Mouse (Mus musculus): Measurements from ENCODE around the gene Ndufa12. TPM values are rescaled to one million over a fixed set of nuclear protein-coding genes. Genes with fewer than 3 reads are reported as not detected.

Gene Ndufa12
- polyA plus RNA-seq, 1 experiment from 2014 or later: 421 TPM

- no peak for ATAC-seq (replicated peaks; ENCODE audit: low FRiP score)
- Histone ChIP-seq H3K27me3 (no peaks in the 10 kb centered on the region), H3K4me2 (no peak overlapping the region), H3K4me3 (replicated peaks) (no peak overlapping the region), H3K4me1 (no peaks in the 10 kb centered on the region), H3K9ac (no peak overlapping the region), H3K9me3 (replicated peaks) (0 out of 2 replicates have a peak, but pooled peaks cover 3% of the 10 kb centered on the region), H3K27ac (no peak overlapping the region), H3K36me3 (peaks cover 83% of the 10 kb centered on the region)
- 83% methylated on average over 11 of the region's 11 CpGs for WGBS
Observed at GRCm38 (mm10) chr10:94172137-94172536, 26.4 kb upstream of the Ndufa12 start.

GRCm38 (mm10) chr10:94172706-94173105, 25.8 kb upstream of the Ndufa12 start:
- Histone ChIP-seq H3K36me3 (peaks cover 77% of the 10 kb centered on the region), H3K27ac (no peak overlapping the region), H3K4me1 (no peaks in the 10 kb centered on the region), H3K27me3 (no peaks in the 10 kb centered on the region), H3K4me3 (replicated peaks) (no peak overlapping the region), H3K4me2 (no peak overlapping the region), H3K9me3 (replicated peaks) (0 out of 2 replicates have a peak, but pooled peaks cover 3% of the 10 kb centered on the region), H3K9ac (no peak overlapping the region)
- ATAC-seq (replicated peaks; ENCODE audit: low FRiP score): no peak
- 86% methylated on average over 6 of the region's 6 CpGs for WGBS

GRCm38 (mm10) chr10:94174652-94175051, 23.9 kb upstream of the Ndufa12 start:
- peaks cover 67% of the 10 kb centered on the region for H3K36me3 ChIP-seq
- H3K4me1 ChIP-seq: no peaks in the 10 kb centered on the region
- H3K9ac ChIP-seq: no peak overlapping the region
- H3K27ac ChIP-seq: no peak overlapping the region
- no peak overlapping the region for H3K4me3 ChIP-seq (replicated peaks)
- H3K9me3 ChIP-seq (replicated peaks): 0 out of 2 replicates have a peak, but pooled peaks cover 3% of the 10 kb centered on the region
- no peak overlapping the region for H3K4me2 ChIP-seq
- ATAC-seq (replicated peaks; ENCODE audit: low FRiP score): no peak
- H3K27me3 ChIP-seq: no peaks in the 10 kb centered on the region
- WGBS: 86% methylated on average over 7 of the region's 7 CpGs

GRCm38 (mm10) chr10:94183199-94183598, 15.3 kb upstream of the Ndufa12 start:
- H3K36me3 ChIP-seq: peaks cover 66% of the 10 kb centered on the region

GRCm38 (mm10) chr10:94204973-94205372, 6.5 kb downstream of the Ndufa12 start:
- Histone ChIP-seq H3K9ac (no peak overlapping the region), H3K36me3 (peaks cover 84% of the 10 kb centered on the region), H3K4me2 (no peak overlapping the region), H3K9me3 (replicated peaks) (no peaks in the 10 kb centered on the region), H3K27me3 (no peaks in the 10 kb centered on the region), H3K4me3 (replicated peaks) (no peak overlapping the region), H3K27ac (no peak overlapping the region), H3K4me1 (peaks cover 4% of the 10 kb centered on the region)
- WGBS: 93% methylated on average over 4 of the region's 4 CpGs
- ATAC-seq (replicated peaks; ENCODE audit: low FRiP score): no peak

More at GRCm38 (mm10) chr10:94183199-94183598, 15.3 kb upstream of the Ndufa12 start:
- Histone ChIP-seq H3K4me3 (replicated peaks) (no peak overlapping the region), H3K27ac (no peak overlapping the region), H3K27me3 (no peaks in the 10 kb centered on the region), H3K4me2 (no peak overlapping the region), H3K9ac (no peak overlapping the region), H3K9me3 (replicated peaks) (no peaks in the 10 kb centered on the region), H3K4me1 (no peaks in the 10 kb centered on the region)
- no peak for ATAC-seq (replicated peaks; ENCODE audit: low FRiP score)
- WGBS: 64% methylated on average over 4 of the region's 4 CpGs

- H3K27ac ChIP-seq: no peak overlapping the region
- ATAC-seq (replicated peaks; ENCODE audit: low FRiP score): no peak
- no peaks in the 10 kb centered on the region for H3K4me1 ChIP-seq
- peaks cover 60% of the 10 kb centered on the region for H3K36me3 ChIP-seq
- no peaks in the 10 kb centered on the region for H3K9me3 ChIP-seq (replicated peaks)
- WGBS: 73% methylated on average over 6 of the region's 6 CpGs
- no peaks in the 10 kb centered on the region for H3K27me3 ChIP-seq
- H3K4me3 ChIP-seq (replicated peaks): no peak overlapping the region
- H3K4me2 ChIP-seq: no peak overlapping the region
- no peak overlapping the region for H3K9ac ChIP-seq
Observed at GRCm38 (mm10) chr10:94210718-94211618, 12.4 kb downstream of the Ndufa12 start.

GRCm38 (mm10) chr10:94211725-94212124, 13.2 kb downstream of the Ndufa12 start:
- Histone ChIP-seq H3K27ac (no peak overlapping the region), H3K9me3 (replicated peaks) (no peaks in the 10 kb centered on the region), H3K4me3 (replicated peaks) (no peak overlapping the region), H3K36me3 (peaks cover 55% of the 10 kb centered on the region), H3K9ac (no peak overlapping the region), H3K27me3 (no peaks in the 10 kb centered on the region), H3K4me1 (no peaks in the 10 kb centered on the region), H3K4me2 (no peak overlapping the region)
- 33% methylated on average over 2 of the region's 2 CpGs for WGBS
- ATAC-seq (replicated peaks; ENCODE audit: low FRiP score): no peak

- no peaks in the 10 kb centered on the region for H3K4me1 ChIP-seq
- no peak overlapping the region for H3K9ac ChIP-seq
- H3K36me3 ChIP-seq: peaks cover 17% of the 10 kb centered on the region
- no peak overlapping the region for H3K27ac ChIP-seq
- no peak overlapping the region for H3K4me3 ChIP-seq (replicated peaks)
- ATAC-seq (replicated peaks; ENCODE audit: low FRiP score): no peak
- no peak overlapping the region for H3K4me2 ChIP-seq
- no peaks in the 10 kb centered on the region for H3K27me3 ChIP-seq
- 80% methylated on average over 6 of the region's 6 CpGs for WGBS
- peaks cover 4% of the 10 kb centered on the region; the same call in 1 of the 2 replicates for H3K9me3 ChIP-seq (replicated peaks)
Observed at GRCm38 (mm10) chr10:94225026-94225750, 26.7 kb downstream of the Ndufa12 start.

- Histone ChIP-seq H3K27ac (no peak overlapping the region), H3K9ac (no peak overlapping the region), H3K27me3 (no peaks in the 10 kb centered on the region), H3K36me3 (no peaks in the 10 kb centered on the region), H3K4me3 (replicated peaks) (no peak overlapping the region), H3K4me1 (peaks cover 11% of the 10 kb centered on the region), H3K4me2 (no peak overlapping the region), H3K9me3 (replicated peaks) (no peaks in the 10 kb centered on the region)
- no peak for ATAC-seq (replicated peaks; ENCODE audit: low FRiP score)
- WGBS: 51% methylated on average over 19 of the region's 19 CpGs
Observed at GRCm38 (mm10) chr10:94230172-94230981, 31.9 kb downstream of the Ndufa12 start.

- Histone ChIP-seq H3K4me3 (replicated peaks) (no peak overlapping the region), H3K27me3 (no peaks in the 10 kb centered on the region), H3K27ac (no peak overlapping the region), H3K9me3 (replicated peaks) (no peaks in the 10 kb centered on the region), H3K9ac (no peak overlapping the region), H3K4me2 (no peak overlapping the region), H3K36me3 (no peaks in the 10 kb centered on the region), H3K4me1 (peaks cover 12% of the 10 kb centered on the region)
- no peak for ATAC-seq (replicated peaks; ENCODE audit: low FRiP score)
- WGBS: 80% methylated on average over 6 of the region's 6 CpGs
Observed at GRCm38 (mm10) chr10:94231025-94231424, 32.5 kb downstream of the Ndufa12 start.

GRCm38 (mm10) chr10:94235200-94235599, 36.7 kb downstream of the Ndufa12 start:
- Histone ChIP-seq H3K9ac (no peak overlapping the region), H3K4me1 (peaks cover 20% of the 10 kb centered on the region), H3K4me2 (no peak overlapping the region), H3K36me3 (no peaks in the 10 kb centered on the region), H3K27ac (no peak overlapping the region), H3K4me3 (replicated peaks) (no peak overlapping the region), H3K27me3 (no peaks in the 10 kb centered on the region), H3K9me3 (replicated peaks) (no peaks in the 10 kb centered on the region)
- ATAC-seq (replicated peaks; ENCODE audit: low FRiP score): no peak
- WGBS: 26% methylated on average over 4 of the region's 4 CpGs
